Mouse (Mus musculus) forebrain, embryonic 11.5 days (tissue): Measurements from ENCODE around the gene H2-Q1. TPM values are rescaled to one million over a fixed set of nuclear protein-coding genes. Genes with fewer than 3 reads are reported as not detected.

Experiments used
- ATAC-seq: fragments of 200-750 bp; cut with Nextera tagmentation; replicated peaks from 2 replicates; pipeline ENCODE4 v1.8.0; 2017; ENCODE audit warnings: moderate TSS enrichment; ENCODE audit not compliant: low FRiP score
- DNase-seq: peaks from one replicate; pipeline ENCODE4 v3.0.0-alpha.2; 2017; ENCODE audit warnings: low spot score
- H3K27ac ChIP-seq: fragments of 300-500 bp; sonication (generic); 2 replicates; pipeline ENCODE4 v1.5.1; 2014; ENCODE audit warnings: low read depth, low read length
- H3K27me3 ChIP-seq: fragments of 300-500 bp; sonication (generic); 2 replicates; pipeline ENCODE4 v1.6.1; 2014; ENCODE audit warnings: mild to moderate bottlenecking, low read length, mixed read lengths; ENCODE audit not compliant: control insufficient read depth, insufficient read depth
- H3K36me3 ChIP-seq: fragments of 300-500 bp; sonication (generic); 2 replicates; pipeline ENCODE4 v1.6.1; 2014; ENCODE audit warnings: mild to moderate bottlenecking, low read length, moderate library complexity, mixed read lengths; ENCODE audit not compliant: control insufficient read depth, insufficient read depth
- H3K4me1 ChIP-seq: fragments of 300-500 bp; sonication (generic); replicated peaks from 2 replicates; pipeline ENCODE4 v1.6.1; 2014; ENCODE audit warnings: low read length, mixed read lengths; ENCODE audit not compliant: control insufficient read depth, insufficient read depth
- H3K4me2 ChIP-seq: fragments of 300-500 bp; sonication (generic); 2 replicates; pipeline ENCODE4 v1.6.1; 2014; ENCODE audit warnings: low read depth, mild to moderate bottlenecking, low read length, moderate library complexity, mixed read lengths; ENCODE audit not compliant: severe bottlenecking
- H3K4me3 ChIP-seq: fragments of 300-500 bp; sonication (generic); 2 replicates; pipeline ENCODE4 v1.5.1; 2014; ENCODE audit warnings: low read depth, low read length
- H3K9ac ChIP-seq: fragments of 300-500 bp; sonication (generic); 2 replicates; pipeline ENCODE4 v1.6.1; 2014; ENCODE audit warnings: low read length
- H3K9me3 ChIP-seq: fragments of 300-500 bp; sonication (generic); 2 replicates; pipeline ENCODE4 v1.6.1; 2016; ENCODE audit warnings: low read length, mixed read lengths; ENCODE audit not compliant: control insufficient read depth
- WGBS: fragments of 180-500 bp; shearing (Covaris S2); extraction: QIAGEN DNeasy Blood & Tissue Kit; methylation state at CpG from one replicate; pipeline ENCODE4 v1.1.7; 2014; 5-methylcytosine and 5-hydroxymethylcytosine counted together
- polyA plus RNA-seq: library from polyadenylated mRNA; unstranded; fragments of >200 nt; fragmentation: Nextera tagmentation; extraction: Ambion mirVana; gene quantifications from 2 replicates; pipeline ENCODE4 v1.2.1, GENCODE M21; 2014

Gene H2-Q1
- polyA plus RNA-seq, 1 experiment from 2014 or later = not detected

- no peaks in the 10 kb centered on the region for H3K9me3 ChIP-seq
- peaks cover 4% of the 10 kb centered on the region; the same call in 1 of the 2 replicates for H3K27me3 ChIP-seq
- H3K4me1 ChIP-seq = peaks cover 2% of the 10 kb centered on the region; the same call in 1 of the 2 replicates
- DNase-seq (no peak), ATAC-seq (no peak)
- H3K27ac ChIP-seq = no peak overlapping the region
- no peaks in the 10 kb centered on the region for H3K36me3 ChIP-seq
- no peak overlapping the region for H3K4me2 ChIP-seq
- WGBS = 84% methylated on average over 2 of the region's 2 CpGs
- H3K4me3 ChIP-seq = no peak overlapping the region
- no peak overlapping the region for H3K9ac ChIP-seq
These were observed 33.9 kb downstream of the H2-Q1 start for GRCm38 (mm10) chr17:35354071-35354470.

DNA sequence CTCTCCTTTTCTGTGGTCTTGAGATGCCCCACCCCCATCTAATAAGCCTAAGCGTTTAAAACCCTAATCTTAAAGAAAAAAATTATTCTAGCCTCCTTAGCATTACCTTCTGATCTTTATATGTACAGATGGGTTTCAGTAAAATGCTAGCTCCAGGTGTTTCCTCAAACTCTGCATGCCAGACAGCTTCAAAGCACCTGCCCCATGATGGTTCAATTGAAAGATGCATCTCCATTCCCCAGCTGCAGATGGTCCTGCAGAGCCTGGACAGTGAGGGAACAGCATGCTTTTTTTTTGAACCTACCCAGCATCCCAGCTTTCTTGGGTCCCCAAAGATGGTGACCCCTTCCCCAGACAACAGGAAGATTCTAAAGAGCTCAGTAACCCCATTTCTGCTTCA, 36.9 kb downstream of the H2-Q1 start:
- no peak overlapping the region for H3K27ac ChIP-seq

DNA sequence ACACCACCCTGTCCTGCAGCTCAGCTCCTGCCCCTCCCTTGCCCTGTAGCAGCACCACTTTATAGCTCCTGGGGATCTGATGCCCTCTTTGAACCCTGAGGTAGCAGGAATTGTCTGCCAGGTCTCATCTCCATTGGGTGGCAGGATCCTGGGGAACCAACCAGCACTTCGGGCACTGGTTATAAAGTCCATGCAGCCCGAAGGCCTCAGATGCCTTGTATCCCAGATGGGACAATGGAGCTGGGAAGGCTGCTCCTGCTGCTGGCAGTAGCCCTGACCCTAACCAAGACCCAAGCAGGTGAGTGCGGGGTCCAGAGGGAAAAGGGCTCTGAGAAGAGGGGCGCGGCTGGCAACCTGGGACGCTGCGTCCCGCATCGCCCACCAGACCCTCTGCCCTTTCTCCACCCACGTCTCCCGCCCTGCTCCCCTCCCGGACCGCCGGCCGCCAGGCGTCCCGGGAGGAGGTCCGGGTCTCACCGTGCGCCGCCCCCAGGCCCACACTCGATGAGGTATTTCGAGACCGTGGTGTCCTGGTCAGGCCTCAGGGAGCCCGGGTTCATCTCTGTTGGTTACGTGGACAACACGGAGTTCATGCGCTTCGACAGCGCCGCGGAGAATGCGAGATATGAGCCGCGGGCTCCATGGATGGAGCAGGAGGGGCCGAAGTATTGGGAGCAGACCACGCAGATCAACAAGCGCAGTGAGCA, 38.7 kb downstream of the H2-Q1 start:
- H3K4me1 ChIP-seq = peaks cover 6% of the 10 kb centered on the region; the same call in 1 of the 2 replicates
- 8% methylated on average over 38 of the region's 38 CpGs for WGBS
- H3K4me2 ChIP-seq = peak overlapping the region; percentile 57
- peak overlapping the region; percentile 43 for H3K9ac ChIP-seq
- H3K27ac ChIP-seq = no peak overlapping the region
- no peaks in the 10 kb centered on the region for H3K9me3 ChIP-seq
- ATAC-seq (no peak), DNase-seq (no peak)
- peak overlapping the region; percentile 27 for H3K4me3 ChIP-seq
- H3K36me3 ChIP-seq = no peaks in the 10 kb centered on the region
- peaks cover 9% of the 10 kb centered on the region; the same call in 1 of the 2 replicates for H3K27me3 ChIP-seq

More for the DNA sequence above, 36.9 kb downstream of the H2-Q1 start:
- H3K36me3 ChIP-seq = no peaks in the 10 kb centered on the region
- no peaks in the 10 kb centered on the region for H3K9me3 ChIP-seq
- H3K27me3 ChIP-seq = peaks cover 9% of the 10 kb centered on the region; the same call in 1 of the 2 replicates
- no peak overlapping the region for H3K9ac ChIP-seq
- no peak overlapping the region for H3K4me3 ChIP-seq
- ATAC-seq = no peak
- DNase-seq = no peak
- 56% methylated on average over 1 of the region's 1 CpGs for WGBS
- peaks cover 6% of the 10 kb centered on the region; the same call in 1 of the 2 replicates for H3K4me1 ChIP-seq
- no peak overlapping the region for H3K4me2 ChIP-seq

- DNase-seq (no peak), ATAC-seq (no peak)
- H3K4me2 ChIP-seq = peak overlapping the region; percentile 57
- WGBS = 20% methylated on average over 21 of the region's 21 CpGs
- H3K36me3 ChIP-seq = no peaks in the 10 kb centered on the region
- H3K27ac ChIP-seq = no peak overlapping the region
- H3K4me1 ChIP-seq = peaks cover 6% of the 10 kb centered on the region; the same call in 1 of the 2 replicates
- no peaks in the 10 kb centered on the region for H3K9me3 ChIP-seq
- peaks cover 9% of the 10 kb centered on the region; the same call in 1 of the 2 replicates for H3K27me3 ChIP-seq
- peak overlapping the region; percentile 43 for H3K9ac ChIP-seq
- peak overlapping the region; percentile 27 for H3K4me3 ChIP-seq
These were observed 39.3 kb downstream of the H2-Q1 start for GRCm38 (mm10) chr17:35359470-35359862.

Other genes starting within 250 kb of the H2-Q1 start
- gene Ly6g6e, start 243.5 kb upstream of the H2-Q1 start, polyA plus RNA-seq = 0.39 and 0.57 TPM in 2 replicates
- 1.7 and 1.8 TPM in 2 replicates for gene Ly6g6d, start 242.3 kb upstream of the H2-Q1 start, polyA plus RNA-seq
- 0.72 and 0.88 TPM in 2 replicates for gene Ly6g6f, start 234.8 kb upstream of the H2-Q1 start, polyA plus RNA-seq
- 52.6 and 53.8 TPM in 2 replicates for gene Abhd16a, start 231.1 kb upstream of the H2-Q1 start, polyA plus RNA-seq
- gene Ly6g5c, start 212.1 kb upstream of the H2-Q1 start, polyA plus RNA-seq = not detected in 2 replicates
- gene Ly6g5b, start 205.0 kb upstream of the H2-Q1 start, polyA plus RNA-seq = 1.4 and 1.9 TPM in 2 replicates
- gene Gpank1, start 198.9 kb upstream of the H2-Q1 start, polyA plus RNA-seq = 29.5 and 33.7 TPM in 2 replicates
- gene Csnk2b, start 198.4 kb upstream of the H2-Q1 start, polyA plus RNA-seq = 296 and 297 TPM in 2 replicates
- gene D17H6S53E, start 194.0 kb upstream of the H2-Q1 start, polyA plus RNA-seq = 8.6 and 8.7 TPM in 2 replicates
- gene Apom, start 188.4 kb upstream of the H2-Q1 start, polyA plus RNA-seq = 0.64 and 0.88 TPM in 2 replicates
- gene Bag6, start 185.2 kb upstream of the H2-Q1 start, polyA plus RNA-seq = 96.6 and 100 TPM in 2 replicates
- gene Prrc2a, start 155.5 kb upstream of the H2-Q1 start, polyA plus RNA-seq = 277 and 281 TPM in 2 replicates
- gene Aif1, start 144.3 kb upstream of the H2-Q1 start, polyA plus RNA-seq = 2.9 and 3.5 TPM in 2 replicates
- gene Lst1, start 132.0 kb upstream of the H2-Q1 start, polyA plus RNA-seq = 3.8 and 4.7 TPM in 2 replicates
- gene Ltb, start 126.0 kb upstream of the H2-Q1 start, polyA plus RNA-seq = 0.17 and 0.41 TPM in 2 replicates
- not detected in 2 replicates for gene Tnf, start 118.4 kb upstream of the H2-Q1 start, polyA plus RNA-seq
- gene Lta, start 115.1 kb upstream of the H2-Q1 start, polyA plus RNA-seq = not detected in 2 replicates
- gene Gm16181, start 99.6 kb upstream of the H2-Q1 start, polyA plus RNA-seq = 0.85 TPM in 1 of 2 replicates, not detected in the other
- gene Atp6v1g2, start 86.7 kb upstream of the H2-Q1 start, polyA plus RNA-seq = 12.1 and 14.2 TPM in 2 replicates
- gene Nfkbil1, start 84.6 kb upstream of the H2-Q1 start, polyA plus RNA-seq = 4.3 and 5.5 TPM in 2 replicates
- 717 and 756 TPM in 2 replicates for gene Ddx39b, start 78.7 kb upstream of the H2-Q1 start, polyA plus RNA-seq
- 45.8 and 51.2 TPM in 2 replicates for gene H2-D1, start 57.7 kb upstream of the H2-Q1 start, polyA plus RNA-seq
- gene H2-Q2, start 21.8 kb downstream of the H2-Q1 start, polyA plus RNA-seq = 0.31 and 0.53 TPM in 2 replicates
- 1.7 and 2.1 TPM in 2 replicates for gene H2-Q4, start 59.2 kb downstream of the H2-Q1 start, polyA plus RNA-seq
- gene H2-Q6, start 104.4 kb downstream of the H2-Q1 start, polyA plus RNA-seq = 0.72 and 1.2 TPM in 2 replicates
- gene H2-Q7, start 118.8 kb downstream of the H2-Q1 start, polyA plus RNA-seq = 10.5 and 10.6 TPM in 2 replicates
- 0.07 and 0.12 TPM in 2 replicates for gene H2-Q10, start 149.7 kb downstream of the H2-Q1 start, polyA plus RNA-seq
- gene Pou5f1, start 185.6 kb downstream of the H2-Q1 start, polyA plus RNA-seq = not detected in 2 replicates
- 58.4 and 59.4 TPM in 2 replicates for gene Tcf19, start 196.4 kb downstream of the H2-Q1 start, polyA plus RNA-seq
- gene Cchcr1, start 196.7 kb downstream of the H2-Q1 start, polyA plus RNA-seq = 17.7 and 18.2 TPM in 2 replicates
- 1.3 and 1.4 TPM in 2 replicates for gene Psors1c2, start 212.8 kb downstream of the H2-Q1 start, polyA plus RNA-seq
- not detected in 2 replicates for gene Cdsn, start 231.7 kb downstream of the H2-Q1 start, polyA plus RNA-seq
- gene 2300002M23Rik, start 247.0 kb downstream of the H2-Q1 start, polyA plus RNA-seq = not detected in 2 replicates